Mouse (Mus musculus) megakaryocyte, embryonic 14.5 days (primary cell): Measurements from ENCODE around the gene Hist1h2bg. TPM values are rescaled to one million over a fixed set of nuclear protein-coding genes. Genes with fewer than 3 reads are reported as not detected.
"Not testable (repeated sequence)": the region's sequence is repeated elsewhere in the genome, so short reads cannot be mapped to it uniquely, and the experiment has no call there.

Source experiments
- H3K27me3 ChIP-seq: replicated peaks from 2 replicates; pipeline ENCODE3; 2012; ENCODE audit warnings: inconsistent platforms
- H3K36me3 ChIP-seq: replicated peaks from 2 replicates; pipeline ENCODE3; 2012; ENCODE audit warnings: low read length, inconsistent platforms, mixed read lengths
- H3K4me1 ChIP-seq: 2 replicates; pipeline ENCODE4 v1.6.1; 2012; ENCODE audit warnings: inconsistent platforms
- H3K4me3 ChIP-seq: replicated peaks from 2 replicates; pipeline ENCODE3; 2012; ENCODE audit warnings: moderate library complexity, mild to moderate bottlenecking, inconsistent platforms
- H3K9me3 ChIP-seq: 2 replicates; pipeline ENCODE4 v1.6.1; 2012; ENCODE audit warnings: inconsistent platforms
- FLI1 ChIP-seq: IDR thresholded peaks from 2 replicates; pipeline ENCODE4 v1.6.1; 2012; ENCODE audit warnings: low read length, inconsistent platforms, mixed read lengths
- GATA1 ChIP-seq: IDR thresholded peaks from 3 replicates; pipeline ENCODE4 v1.6.1; 2012; ENCODE audit warnings: mixed read lengths, low read length, inconsistent platforms, borderline replicate concordance
- polyA plus RNA-seq: library from polyadenylated mRNA; stranded (reverse); fragments of >175 nt; gene quantifications from 2 replicates; pipeline ENCODE4 v1.2.3, GENCODE M21; 2012; ENCODE audit warnings: low replicate concordance; ENCODE audit not compliant: insufficient read depth

Hist1h2bg gene
- polyA plus RNA-seq, 1 experiment = 16.8 TPM

DNA sequence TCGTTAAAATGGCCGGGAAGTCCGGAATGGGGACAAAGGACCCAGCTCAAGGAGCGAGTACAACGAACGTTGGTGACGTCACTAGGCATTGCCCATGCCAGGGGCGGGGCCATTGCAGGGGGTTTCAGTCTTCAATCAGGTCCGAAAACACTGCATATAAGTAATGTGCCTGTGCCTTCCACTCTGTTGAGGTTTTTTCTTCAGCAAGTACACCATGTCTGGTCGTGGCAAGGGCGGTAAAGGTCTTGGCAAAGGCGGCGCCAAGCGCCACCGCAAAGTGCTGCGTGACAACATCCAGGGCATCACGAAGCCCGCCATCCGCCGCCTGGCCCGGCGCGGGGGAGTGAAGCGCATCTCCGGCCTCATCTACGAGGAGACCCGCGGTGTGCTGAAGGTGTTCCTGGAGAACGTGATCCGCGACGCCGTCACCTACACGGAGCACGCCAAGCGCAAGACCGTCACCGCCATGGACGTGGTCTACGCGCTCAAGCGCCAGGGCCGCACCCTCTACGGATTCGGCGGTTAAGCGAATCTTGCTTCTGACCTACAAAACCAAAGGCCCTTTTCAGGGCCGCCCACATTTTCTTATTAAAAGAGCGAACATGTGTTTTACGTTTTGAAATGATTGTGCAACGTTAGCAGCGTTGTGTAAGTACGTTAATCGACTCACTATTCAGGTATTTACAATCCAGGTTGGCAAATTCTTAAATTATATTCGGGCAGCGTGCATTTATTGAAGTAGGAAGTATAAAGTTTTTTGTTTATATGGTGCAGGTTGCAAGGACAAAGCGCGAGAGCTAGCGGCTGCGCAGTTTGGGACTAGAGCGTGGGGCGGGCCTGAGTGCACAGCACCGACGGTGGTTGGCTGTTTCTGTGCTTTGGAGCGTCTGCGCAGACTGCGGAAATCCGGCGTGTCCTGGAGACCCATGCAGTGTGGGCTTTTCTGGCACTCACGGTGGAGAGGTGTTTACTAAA, 40.0 kb upstream of the Hist1h2bg start, which contains the start of gene Hist1h4h:
TSS of gene Hist1h4h (plus strand) at position 150 of the 975 bp plus-strand sequence.
- TF ChIP-seq GATA1 (no peak), FLI1 (no peak)
- Histone ChIP-seq H3K4me1 (peaks cover 50% of the 10 kb centered on the region), H3K4me3 (peak within 1 kb of the TSS; percentile 91), H3K9me3 (no peaks in the 10 kb centered on the region), H3K36me3 (no peaks in the 10 kb centered on the region), H3K27me3 (no peaks in the 10 kb centered on the region)

DNA sequence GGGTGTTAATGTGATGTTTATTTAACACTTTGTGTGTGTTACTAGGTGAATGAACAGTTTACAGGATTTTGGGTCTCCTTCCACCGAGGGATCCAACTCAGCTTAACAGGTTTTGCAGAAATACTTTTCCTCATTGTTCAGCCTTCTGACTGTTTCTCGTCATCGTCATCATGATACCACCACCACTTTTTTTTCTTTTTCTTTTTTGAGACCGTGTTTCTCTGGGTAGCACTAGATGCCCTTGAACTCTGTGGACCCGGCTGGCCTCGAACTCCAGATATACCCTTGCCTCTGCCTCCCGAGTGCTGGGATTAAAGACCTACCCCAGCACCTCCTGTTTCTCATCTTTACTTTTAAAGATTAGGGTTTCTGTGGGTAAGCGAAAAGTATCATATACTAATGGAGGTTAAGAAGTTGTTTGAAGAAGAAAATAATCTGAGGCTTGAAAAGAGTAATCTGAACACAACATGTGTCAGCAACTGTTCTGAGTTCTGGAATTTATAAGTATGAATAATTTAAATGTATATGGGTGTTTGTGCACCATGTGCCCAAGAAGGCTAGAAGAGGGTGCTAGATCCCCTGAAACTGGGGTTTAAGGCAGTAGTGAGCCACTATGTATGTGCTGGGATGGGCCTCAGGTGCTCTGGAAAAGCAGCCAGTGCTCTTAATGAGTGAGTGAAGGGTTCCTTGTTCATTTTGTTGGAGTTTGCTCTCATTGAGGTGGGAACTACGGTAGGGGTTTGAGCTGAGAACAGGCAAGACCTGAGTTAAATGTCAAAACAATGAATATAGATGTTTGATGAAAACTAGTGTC, 38.7 kb upstream of the Hist1h2bg start:
- H3K27me3 ChIP-seq = no peaks in the 10 kb centered on the region
- peak overlapping the region; percentile 91 for H3K4me3 ChIP-seq
- H3K36me3 ChIP-seq = no peaks in the 10 kb centered on the region
- H3K4me1 ChIP-seq = peaks cover 52% of the 10 kb centered on the region
- no peak for TF ChIP-seq GATA1
- TF ChIP-seq FLI1 = no peak
- H3K9me3 ChIP-seq = no peaks in the 10 kb centered on the region

DNA sequence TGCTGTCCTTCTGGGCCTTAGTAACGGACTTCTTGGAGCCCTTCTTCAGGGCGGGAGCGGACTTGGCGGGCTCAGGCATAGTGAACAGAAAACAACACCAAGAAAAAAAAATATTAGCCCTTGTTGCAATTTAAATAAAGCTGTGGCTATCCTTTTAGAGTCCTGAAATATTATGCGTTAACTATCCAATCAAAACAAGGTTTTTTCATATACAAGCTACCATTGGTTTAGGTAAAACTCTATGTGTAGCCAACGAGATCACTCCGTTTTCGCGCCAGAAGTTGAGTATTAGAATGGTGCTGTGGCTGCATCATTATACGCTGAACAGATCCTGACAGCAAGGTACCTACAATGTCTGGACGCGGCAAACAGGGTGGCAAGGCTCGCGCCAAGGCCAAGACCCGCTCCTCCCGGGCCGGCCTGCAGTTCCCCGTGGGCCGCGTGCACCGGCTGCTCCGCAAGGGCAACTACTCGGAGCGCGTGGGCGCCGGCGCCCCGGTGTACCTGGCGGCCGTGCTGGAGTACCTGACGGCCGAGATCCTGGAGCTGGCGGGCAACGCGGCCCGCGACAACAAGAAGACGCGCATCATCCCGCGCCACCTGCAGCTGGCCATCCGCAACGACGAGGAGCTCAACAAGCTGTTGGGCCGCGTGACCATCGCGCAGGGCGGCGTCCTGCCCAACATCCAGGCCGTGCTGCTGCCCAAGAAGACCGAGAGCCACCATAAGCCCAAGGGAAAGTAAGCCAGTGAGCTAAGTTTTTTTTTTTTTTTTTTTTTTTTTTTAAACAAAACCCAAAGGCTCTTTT, 37.4 kb upstream of the Hist1h2bg start, which contains the start of gene Hist1h2af:
TSS of gene Hist1h2af (plus strand) at position 347 of the 808 bp plus-strand sequence.
- H3K9me3 ChIP-seq, H3K36me3 ChIP-seq, H3K27me3 ChIP-seq: not testable (repeated sequence)
- Histone ChIP-seq H3K4me1 (peaks cover 59% of the 10 kb centered on the region), H3K4me3 (peak within 1 kb of the TSS; percentile 95)

DNA sequence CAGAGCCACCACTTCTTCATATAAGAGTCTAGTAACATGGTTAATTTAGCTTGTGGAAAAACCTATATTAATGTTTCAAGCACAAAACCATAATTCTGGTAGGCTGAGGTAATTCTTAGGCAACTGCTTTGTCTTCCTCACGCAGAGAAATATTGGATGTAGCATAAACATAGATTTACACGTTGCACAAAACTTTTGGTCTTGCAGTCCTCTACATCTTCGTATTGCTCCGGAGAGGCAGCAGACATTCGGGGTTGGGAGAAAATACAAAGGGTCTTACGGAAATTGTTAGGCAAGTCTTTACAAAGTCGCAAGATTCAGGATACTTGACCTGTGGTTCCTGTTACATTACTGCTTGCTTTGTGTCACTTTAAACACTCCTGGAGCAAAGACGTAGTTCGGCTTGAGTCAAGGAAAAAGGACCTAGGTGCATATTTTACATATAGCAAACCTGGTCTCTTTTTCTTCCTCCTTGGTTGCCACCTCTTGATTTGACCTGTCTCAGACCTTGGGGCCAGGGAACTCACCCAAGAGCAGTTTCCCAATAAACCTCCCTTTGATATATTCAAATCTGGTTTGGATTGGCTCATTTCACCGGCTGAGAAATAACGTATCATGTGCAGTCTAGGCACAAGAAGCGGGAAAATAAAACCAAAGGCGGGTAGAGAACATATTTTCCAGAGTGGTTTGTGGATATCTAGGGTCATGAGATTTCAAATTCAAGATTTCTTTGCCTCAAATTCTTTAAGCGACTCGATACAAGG, 36.6 kb upstream of the Hist1h2bg start:
- H3K27me3 ChIP-seq = no peaks in the 10 kb centered on the region
- peak overlapping the region; percentile 95 for H3K4me3 ChIP-seq
- no peaks in the 10 kb centered on the region for H3K36me3 ChIP-seq
- H3K4me1 ChIP-seq = peaks cover 61% of the 10 kb centered on the region
- TF ChIP-seq FLI1 = no peak
- no peak for TF ChIP-seq GATA1
- H3K9me3 ChIP-seq = no peaks in the 10 kb centered on the region

DNA sequence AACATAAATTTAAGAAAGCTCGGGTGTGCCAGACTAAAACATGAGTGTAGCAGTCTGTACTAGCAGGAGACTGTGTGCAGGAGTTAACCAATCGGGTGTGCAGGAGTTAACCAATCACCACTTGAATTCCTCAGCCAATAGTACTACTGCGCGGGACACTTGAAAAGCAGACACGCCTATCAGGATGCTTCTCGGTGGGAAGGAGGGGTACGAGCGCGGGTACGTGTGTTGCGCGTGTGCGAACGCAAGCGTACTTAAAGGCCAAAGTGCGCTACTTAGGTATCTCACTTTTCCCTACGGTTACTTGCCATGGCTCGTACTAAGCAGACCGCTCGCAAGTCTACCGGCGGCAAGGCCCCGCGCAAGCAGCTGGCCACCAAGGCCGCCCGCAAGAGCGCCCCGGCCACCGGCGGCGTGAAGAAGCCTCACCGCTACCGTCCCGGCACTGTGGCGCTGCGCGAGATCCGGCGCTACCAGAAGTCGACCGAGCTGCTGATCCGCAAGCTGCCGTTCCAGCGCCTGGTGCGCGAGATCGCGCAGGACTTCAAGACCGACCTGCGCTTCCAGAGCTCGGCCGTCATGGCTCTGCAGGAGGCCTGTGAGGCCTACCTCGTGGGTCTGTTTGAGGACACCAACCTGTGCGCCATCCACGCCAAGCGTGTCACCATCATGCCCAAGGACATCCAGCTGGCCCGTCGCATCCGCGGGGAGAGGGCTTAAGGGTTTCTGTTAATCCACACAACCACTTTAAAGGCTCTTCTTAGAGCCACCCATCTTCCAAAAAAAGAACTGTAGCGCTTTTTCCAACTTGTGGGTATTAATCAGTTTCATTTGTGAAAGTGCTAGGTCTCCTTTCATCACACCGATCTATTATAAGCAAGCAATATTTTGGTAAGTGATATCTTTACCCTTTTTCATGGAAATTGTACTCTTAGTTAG, 35.8 kb upstream of the Hist1h2bg start, which contains the start of gene Hist1h3g:
TSS of gene Hist1h3g (plus strand) at position 286 of the 939 bp plus-strand sequence.
- H3K9me3 ChIP-seq, H3K27me3 ChIP-seq, H3K36me3 ChIP-seq: not testable (repeated sequence)
- H3K4me3 ChIP-seq = peak within 1 kb of the TSS; percentile 95
- peaks cover 60% of the 10 kb centered on the region for H3K4me1 ChIP-seq

DNA sequence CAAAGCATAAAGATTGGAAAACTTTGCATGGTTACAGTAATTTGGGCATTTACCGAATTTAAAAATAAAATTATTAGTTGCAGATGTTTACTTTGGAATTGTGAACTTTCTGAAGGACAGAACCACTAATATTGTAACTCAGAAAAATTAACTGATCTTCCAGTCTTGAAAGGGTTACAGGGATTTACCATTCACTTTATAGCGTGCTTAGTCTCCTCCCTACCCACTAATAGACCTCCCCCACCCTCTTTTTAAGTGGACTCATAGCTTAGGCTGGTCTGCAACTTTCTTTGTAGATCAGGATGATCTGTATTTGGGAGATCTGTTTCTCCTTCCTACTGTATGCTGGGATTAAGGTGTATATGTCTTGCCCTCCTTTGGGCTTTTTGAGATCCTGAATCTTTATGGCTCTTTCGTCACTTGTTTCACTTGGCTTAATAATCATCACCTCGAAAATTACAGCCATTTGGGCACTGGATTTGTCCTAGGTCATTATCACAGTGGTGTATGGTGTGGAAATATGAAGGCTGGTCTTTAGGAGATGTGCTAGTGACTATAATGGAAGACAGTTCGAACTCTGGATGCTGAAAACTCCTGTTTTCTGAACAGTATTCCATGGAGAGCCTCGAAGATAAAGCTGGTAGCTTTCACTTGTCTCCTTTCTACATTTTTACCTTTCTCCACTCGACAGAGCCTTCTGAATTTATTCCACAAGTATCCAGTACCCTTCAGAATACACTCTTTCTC, 34.9 kb upstream of the Hist1h2bg start:
- Histone ChIP-seq H3K4me3 (peak overlapping the region; percentile 87), H3K27me3 (no peaks in the 10 kb centered on the region), H3K9me3 (no peaks in the 10 kb centered on the region), H3K36me3 (no peaks in the 10 kb centered on the region), H3K4me1 (peaks cover 65% of the 10 kb centered on the region)
- no peak for TF ChIP-seq FLI1
- TF ChIP-seq GATA1 = no peak

DNA sequence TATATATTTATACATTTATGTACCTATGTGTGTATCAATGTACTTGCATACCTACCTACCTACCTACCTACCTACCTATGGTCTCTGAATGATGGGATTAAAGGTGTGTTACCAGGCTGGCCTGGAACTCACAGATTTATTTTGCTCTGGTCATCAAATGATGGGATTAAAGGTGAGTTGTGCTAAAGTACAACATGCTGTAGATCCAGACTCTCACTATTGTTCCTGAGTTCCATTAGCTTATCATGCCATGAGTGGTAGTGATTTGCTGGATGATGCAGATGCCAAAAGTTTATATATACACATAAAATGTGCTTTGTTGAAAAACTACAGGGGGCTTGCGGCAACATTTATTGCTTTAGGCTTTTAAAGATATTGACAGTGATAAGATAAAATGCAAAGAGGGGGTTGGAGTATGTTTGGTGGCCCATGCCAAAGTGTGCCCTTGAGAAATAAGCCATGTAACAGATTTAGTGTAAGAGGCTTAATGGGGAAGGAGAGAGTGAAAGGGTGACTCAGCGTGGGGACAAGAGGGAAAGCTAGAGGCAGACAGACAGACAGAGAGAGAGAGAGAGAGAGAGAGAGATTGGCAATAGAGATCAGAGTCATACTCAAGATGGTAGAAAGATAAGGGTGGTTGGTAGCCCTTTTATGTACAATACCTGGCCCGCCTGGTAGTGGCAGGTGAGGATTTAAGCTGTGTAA, 34.0 kb upstream of the Hist1h2bg start:
- Histone ChIP-seq H3K36me3 (no peaks in the 10 kb centered on the region), H3K4me3 (peak overlapping the region; percentile 18), H3K27me3 (no peaks in the 10 kb centered on the region), H3K9me3 (no peaks in the 10 kb centered on the region), H3K4me1 (peaks cover 64% of the 10 kb centered on the region)
- TF ChIP-seq GATA1 (no peak), FLI1 (no peak)
